ENCODE assay signal across 19 mouse cellular contexts in genomic region chr9:7983665-7984064, GRCm38 (mm10). TPM values are rescaled to one million over a fixed set of nuclear protein-coding genes. Genes with fewer than 3 reads are reported as not detected.
A peak's percentile ranks its signal among the peaks of the same experiment; 100 is the strongest.
DNase-seq lines count a peak whose midpoint lies in the region; ATAC-seq and TF ChIP-seq lines count a peak whose summit lies in the region.
"Had no signal": no experiment of that assay in that cellular context is flagged by ENCODE, and none has a peak within 500 bp of the region (broad histone marks: within the 10 kb centered on the region; RNA-seq: fewer than 3 reads in every experiment).

No protein-coding gene starts in this region.

- no peak overlapping the region for H3K4me3 ChIP-seq in limb, embryonic 12.5 days (replicated peaks)
- H3K4me3 ChIP-seq in limb, embryonic 10.5 days = no peak overlapping the region
- H3K4me3 ChIP-seq in heart, postnatal 0 days (ENCODE audit: low read depth, low read length) = no peak overlapping the region
- H3K4me3 ChIP-seq: erythroblast, embryonic 14.5 days; liver, embryonic 13.5 days had no signal

- TF ChIP-seq EP300 in heart, postnatal 0 days (IDR thresholded peaks at IDR 0.05; ENCODE audit: low read depth) = no peak; the same call in 1 of the 2 replicates

- no peaks in the 10 kb centered on the region for H3K9me3 ChIP-seq in limb, embryonic 12.5 days
- no peaks in the 10 kb centered on the region for H3K9me3 ChIP-seq in limb, embryonic 10.5 days (replicated peaks)
- no peaks in the 10 kb centered on the region for H3K9me3 ChIP-seq in heart, postnatal 0 days (replicated peaks; ENCODE audit: control insufficient read depth, low read length)
- H3K9me3 ChIP-seq: liver, embryonic 13.5 days had no signal

- H3K4me1 ChIP-seq in limb, embryonic 12.5 days (replicated peaks) = peaks cover 10% of the 10 kb centered on the region
- H3K4me1 ChIP-seq in limb, embryonic 10.5 days = peaks cover 8% of the 10 kb centered on the region; the same call in 1 of the 2 replicates
- peaks cover 49% of the 10 kb centered on the region for H3K4me1 ChIP-seq in heart, postnatal 0 days (ENCODE audit: control insufficient read depth, insufficient read depth)
- H3K4me1 ChIP-seq: liver, embryonic 13.5 days had no signal

- DNase-seq in embryo, embryonic 10 days (ENCODE audit: low spot score) = peak; percentile 51
- DNase-seq in embryo, embryonic 11 days = no peak
- no peak for DNase-seq in limb, embryonic 10.5 days (ENCODE audit: low spot score)
- DNase-seq in heart, postnatal 0 days (ENCODE audit: low spot score) = peak; percentile 54
- DNase-seq in adrenal gland, postnatal 10 days = no peak
- DNase-seq in cerebellum, adult 11-12 months = no peak
- DNase-seq: adrenal gland, adult 8-10 months; cerebellum, postnatal 25 days; gastrocnemius, postnatal 36 days; kidney, adult 8-10 months; liver, embryonic 13.5 days; thymus, adult 18-20 months had no signal

- H3K36me3 ChIP-seq in limb, embryonic 12.5 days = peaks cover 67% of the 10 kb centered on the region
- peaks cover 77% of the 10 kb centered on the region for H3K36me3 ChIP-seq in limb, embryonic 10.5 days
- 0 out of 2 replicates have a peak, but pooled peaks cover 13% of the 10 kb centered on the region for H3K36me3 ChIP-seq in heart, postnatal 0 days (replicated peaks; ENCODE audit: control insufficient read depth, insufficient read depth, low read length)
- H3K36me3 ChIP-seq: liver, embryonic 13.5 days had no signal

- no peaks in the 10 kb centered on the region for H3K27me3 ChIP-seq in limb, embryonic 12.5 days
- no peaks in the 10 kb centered on the region for H3K27me3 ChIP-seq in limb, embryonic 10.5 days (ENCODE audit: low read depth, poor library complexity, severe bottlenecking)
- no peaks in the 10 kb centered on the region for H3K27me3 ChIP-seq in heart, postnatal 0 days (ENCODE audit: control insufficient read depth, insufficient read depth, low read length)
- H3K27me3 ChIP-seq: CH12.LX; liver, embryonic 13.5 days had no signal

- no peak overlapping the region for H3K9ac ChIP-seq in limb, embryonic 12.5 days (replicated peaks)
- H3K9ac ChIP-seq in heart, postnatal 0 days (replicated peaks; ENCODE audit: low read depth, low read length) = 0 out of 2 replicates have a peak overlapping the region, but pooled peaks have one; percentile 16
- H3K9ac ChIP-seq: liver, embryonic 13.5 days had no signal

- ATAC-seq in limb, embryonic 12.5 days (ENCODE audit: insufficient number of reproducible peaks, insufficient read depth, low FRiP score, low TSS enrichment, low read depth) = no peak; the same call in 1 of the 2 replicates
- peak; percentile 69 for ATAC-seq in heart, postnatal 0 days (ENCODE audit: insufficient read depth, low read depth)
- no peak for ATAC-seq in megakaryocyte-erythroid progenitor cell, adult 5-6 weeks (replicated peaks; ENCODE audit: low FRiP score, low TSS enrichment, poor library complexity, severe bottlenecking)
- ATAC-seq: forebrain, embryonic 16.5 days; hindbrain, postnatal 0 days; lung, postnatal 0 days had no signal

- H3K4me2 ChIP-seq in limb, embryonic 12.5 days = no peak overlapping the region
- peak overlapping the region; percentile 30 for H3K4me2 ChIP-seq in heart, postnatal 0 days (ENCODE audit: low read depth, low read length)
- H3K4me2 ChIP-seq: liver, embryonic 13.5 days had no signal

- 30% methylated on average over 2 of the region's 2 CpGs for WGBS in limb, embryonic 12.5 days
- 53% methylated on average over 2 of the region's 2 CpGs for WGBS in limb, embryonic 10.5 days
- 12% methylated on average over 2 of the region's 2 CpGs for WGBS in heart, postnatal 0 days

- H3K27ac ChIP-seq in limb, embryonic 12.5 days = peak overlapping the region; percentile 31; the same call in 1 of the 2 replicates
- H3K27ac ChIP-seq in limb, embryonic 10.5 days = no peak overlapping the region
- H3K27ac ChIP-seq in heart, postnatal 0 days (ENCODE audit: low read depth) = peak overlapping the region; percentile 86
- H3K27ac ChIP-seq: hindbrain, postnatal 0 days; liver, embryonic 13.5 days had no signal

- TF ChIP-seq CTCF in heart, postnatal 0 days (IDR thresholded peaks at IDR 0.05; ENCODE audit: low read depth) = no peak

RNA-seq across cellular contexts. Expression of gene Yap1, which starts 20.7 kb away (rescaled TPM):
- polyA plus RNA-seq in limb, embryonic 12.5 days (2016; fragmentation: Nextera tagmentation; extraction: Ambion mirVana) = 64.7 and 69.5 TPM in 2 replicates
- polyA plus RNA-seq in limb, embryonic 10.5 days (2016; fragmentation: Nextera tagmentation; extraction: Ambion mirVana) = 49.6 and 55.6 TPM in 2 replicates
- 50.6 and 64.9 TPM in 2 replicates for total RNA-seq in heart, postnatal 0 days (2014; rRNA removed; ENCODE audit: low replicate concordance)
- polyA plus RNA-seq in heart, postnatal 0 days (2015; fragmentation: Nextera tagmentation; extraction: Ambion mirVana) = 12.8 and 12.9 TPM in 2 replicates
- total RNA-seq in adrenal gland, postnatal 10 days (2021) = 10 to 100 TPM; 64.3 to 69.4 TPM
- total RNA-seq in megakaryocyte-erythroid progenitor cell, adult 5-6 weeks (2014; fragmentation: Nextera tagmentation) = 0.24 TPM in 1 of 2 replicates, not detected in the other
- not detected in 2 replicates for total RNA-seq in megakaryocyte-erythroid progenitor cell, adult 5-6 weeks (2017)
- total RNA-seq: CH12.LX had no signal
- polyA plus RNA-seq: erythroblast, embryonic 14.5 days had no signal

RNA-seq across cellular contexts. Expression of gene Cfap300, which starts 59.0 kb away (rescaled TPM):
- 14.0 and 15.3 TPM in 2 replicates for polyA plus RNA-seq in limb, embryonic 12.5 days (2016; fragmentation: Nextera tagmentation; extraction: Ambion mirVana)
- 15.2 and 18.1 TPM in 2 replicates for polyA plus RNA-seq in limb, embryonic 10.5 days (2016; fragmentation: Nextera tagmentation; extraction: Ambion mirVana)
- total RNA-seq in heart, postnatal 0 days (2014; rRNA removed; ENCODE audit: low replicate concordance) = 2.7 and 6.4 TPM in 2 replicates
- 3.0 TPM in 2 replicates for polyA plus RNA-seq in heart, postnatal 0 days (2015; fragmentation: Nextera tagmentation; extraction: Ambion mirVana)
- total RNA-seq in adrenal gland, postnatal 10 days (2021) = 1 to 10 TPM; 4.8 to 7.1 TPM
- not detected in 2 replicates for total RNA-seq in megakaryocyte-erythroid progenitor cell, adult 5-6 weeks (2014; fragmentation: Nextera tagmentation)
- total RNA-seq in megakaryocyte-erythroid progenitor cell, adult 5-6 weeks (2017) = 1.9 TPM in 1 of 2 replicates, not detected in the other

Comparison
In these comparisons a context has a peak if more than half of its experiments do, and no peak if none do; other contexts are left out.
1. DNase-seq: peak in embryo, embryonic 10 days (single experiment) and heart, postnatal 0 days (single experiment); none in embryo, embryonic 11 days (single experiment), limb, embryonic 10.5 days (single experiment), adrenal gland, postnatal 10 days (single experiment) and cerebellum, adult 11-12 months (single experiment).
2. RNA of gene Yap1, which starts 20.7 kb away (total RNA-seq): 64.3 to 69.4 TPM in adrenal gland, postnatal 10 days and 50.6 to 64.9 TPM in heart, postnatal 0 days; 0.24 TPM in megakaryocyte-erythroid progenitor cell, adult 5-6 weeks; every median in the first group is over 10 times any median in the second.